Mouse (Mus musculus) bone marrow macrophage, adult 2 months (primary cell): Measurements from ENCODE around the gene 1700023F06Rik.

Source experiments
- CTCF ChIP-seq: IDR thresholded peaks from 2 replicates; pipeline ENCODE4 v1.5.1; 2012; ENCODE audit warnings: low read depth, mild to moderate bottlenecking, low read length, moderate library complexity
- POLR2A ChIP-seq: IDR thresholded peaks from 2 replicates; pipeline ENCODE4 v1.6.1; 2012; ENCODE audit warnings: mild to moderate bottlenecking, low read depth, low read length, borderline replicate concordance

GRCm38 (mm10) chr11:103246731-103247290, 38.5 kb upstream of the 1700023F06Rik start:
- TF ChIP-seq CTCF (no peak), POLR2A (no peak)
